Mouse (Mus musculus) limb, embryonic 13.5 days (tissue): ENCODE data around the gene Prtn3. TPM values are rescaled to one million over a fixed set of nuclear protein-coding genes. Genes with fewer than 3 reads are reported as not detected.
"Not testable (repeated sequence)": the region's sequence is repeated elsewhere in the genome, so short reads cannot be mapped to it uniquely, and the experiment has no call there.

Source experiments
- ATAC-seq: fragments of 200-750 bp; cut with Nextera tagmentation; 2 replicates; pipeline ENCODE4 v1.8.0; 2017; ENCODE audit warnings: low read depth, moderate number of reproducible peaks, moderate TSS enrichment; ENCODE audit not compliant: low FRiP score
- H3K27ac ChIP-seq: fragments of 300-500 bp; sonication (generic); 2 replicates; pipeline ENCODE4 v1.5.1; 2015; ENCODE audit warnings: inconsistent platforms, mild to moderate bottlenecking, moderate library complexity
- H3K27me3 ChIP-seq: fragments of 300-500 bp; sonication (generic); 2 replicates; pipeline ENCODE4 v1.6.1; 2015; ENCODE audit warnings: mild to moderate bottlenecking, inconsistent platforms
- H3K36me3 ChIP-seq: fragments of 300-500 bp; sonication (generic); 2 replicates; pipeline ENCODE4 v1.6.1; 2015; ENCODE audit warnings: inconsistent platforms, mild to moderate bottlenecking, moderate library complexity
- H3K4me1 ChIP-seq: fragments of 300-500 bp; sonication (generic); 2 replicates; pipeline ENCODE4 v1.6.1; 2015; ENCODE audit warnings: inconsistent platforms
- H3K4me2 ChIP-seq: fragments of 300-500 bp; sonication (generic); replicated peaks from 2 replicates; pipeline ENCODE4 v1.6.1; 2015; ENCODE audit warnings: inconsistent platforms, mild to moderate bottlenecking, moderate library complexity
- H3K4me3 ChIP-seq: fragments of 300-500 bp; sonication (generic); 2 replicates; pipeline ENCODE4 v1.5.1; 2015; ENCODE audit warnings: moderate library complexity, mild to moderate bottlenecking, inconsistent platforms
- H3K9ac ChIP-seq: fragments of 300-500 bp; sonication (generic); 2 replicates; pipeline ENCODE4 v1.6.1; 2015; ENCODE audit warnings: mild to moderate bottlenecking, inconsistent platforms
- H3K9me3 ChIP-seq: fragments of 300-500 bp; sonication (generic); 2 replicates; pipeline ENCODE4 v1.6.1; 2016; ENCODE audit warnings: inconsistent platforms
- WGBS: fragments of 180-500 bp; shearing (Covaris S2); methylation state at CpG from one replicate; pipeline ENCODE4 v1.1.7; 2015; 5-methylcytosine and 5-hydroxymethylcytosine counted together
- polyA plus RNA-seq: library from polyadenylated mRNA; unstranded; fragments of >200 nt; fragmentation: Nextera tagmentation; extraction: Ambion mirVana; gene quantifications from 2 replicates; pipeline ENCODE4 v1.2.1, GENCODE M21; 2015

The Prtn3 gene
- polyA plus RNA-seq, 1 experiment from 2014 or later, result 11.1 TPM

GRCm38 (mm10) chr10:79883297-79884084 lies 9.2 kb downstream of the Prtn3 start:
- 0 out of 2 replicates have a peak, but pooled peaks have one; percentile 16 for ATAC-seq
- WGBS, result 13% methylated on average over 22 of the region's 22 CpGs
- H3K27me3 ChIP-seq, result peaks cover 14% of the 10 kb centered on the region
- H3K4me1 ChIP-seq, result peaks cover 23% of the 10 kb centered on the region
- peak overlapping the region; percentile 14; the same call in 1 of the 2 replicates for H3K4me2 ChIP-seq
- 0 out of 2 replicates have a peak overlapping the region, but pooled peaks have one; percentile 8 for H3K4me3 ChIP-seq
- no peaks in the 10 kb centered on the region for H3K9me3 ChIP-seq
- no peaks in the 10 kb centered on the region for H3K36me3 ChIP-seq
- H3K27ac ChIP-seq, result no peak overlapping the region
- H3K9ac ChIP-seq, result no peak overlapping the region

GRCm38 (mm10) chr10:79884446-79884845 lies 10.2 kb downstream of the Prtn3 start:
- Histone ChIP-seq H3K27me3 (peaks cover 14% of the 10 kb centered on the region), H3K27ac (no peak overlapping the region), H3K9ac (no peak overlapping the region), H3K9me3 (no peaks in the 10 kb centered on the region), H3K4me2 (no peak overlapping the region), H3K4me3 (no peak overlapping the region), H3K4me1 (peaks cover 23% of the 10 kb centered on the region), H3K36me3 (no peaks in the 10 kb centered on the region)
- 75% methylated on average over 4 of the region's 4 CpGs for WGBS
- ATAC-seq, result no peak

GRCm38 (mm10) chr10:79884938-79885337 lies 10.7 kb downstream of the Prtn3 start:
- not testable (repeated sequence) for H3K4me3 ChIP-seq, ATAC-seq, H3K4me2 ChIP-seq, H3K36me3 ChIP-seq, H3K9me3 ChIP-seq, H3K27ac ChIP-seq, H3K9ac ChIP-seq
- WGBS, result 69% methylated on average over 3 of the region's 3 CpGs
- peaks cover 23% of the 10 kb centered on the region for H3K4me1 ChIP-seq
- H3K27me3 ChIP-seq, result peaks cover 14% of the 10 kb centered on the region

GRCm38 (mm10) chr10:79886054-79886453 lies 11.8 kb downstream of the Prtn3 start, which contains the start of gene Elane:
Gene Elane, plus strand, starts transcription at chr10:79886247.
- H3K9ac ChIP-seq, result no peak within 1 kb of the TSS
- WGBS, result 82% methylated on average over 6 of the region's 6 CpGs
- no peak for ATAC-seq
- peaks cover 14% of the 10 kb centered on the region for H3K27me3 ChIP-seq
- H3K9me3 ChIP-seq, result no peaks in the 10 kb centered on the region
- no peaks in the 10 kb centered on the region for H3K36me3 ChIP-seq
- H3K4me1 ChIP-seq, result peaks cover 19% of the 10 kb centered on the region
- no peak within 1 kb of the TSS for H3K4me2 ChIP-seq
- H3K27ac ChIP-seq, result no peak within 1 kb of the TSS
- H3K4me3 ChIP-seq, result no peak within 1 kb of the TSS

- Histone ChIP-seq H3K36me3 (no peaks in the 10 kb centered on the region), H3K9ac (no peak overlapping the region), H3K4me2 (no peak overlapping the region), H3K4me3 (no peak overlapping the region), H3K27ac (no peak overlapping the region), H3K9me3 (no peaks in the 10 kb centered on the region), H3K27me3 (peaks cover 11% of the 10 kb centered on the region), H3K4me1 (peaks cover 19% of the 10 kb centered on the region)
- ATAC-seq, result no peak
- 80% methylated on average over 8 of the region's 8 CpGs for WGBS
Observed at GRCm38 (mm10) chr10:79886611-79887010, 12.3 kb downstream of the Prtn3 start.

GRCm38 (mm10) chr10:79889386-79889785 lies 15.1 kb downstream of the Prtn3 start:
- H3K9ac ChIP-seq, result no peak overlapping the region
- no peak overlapping the region for H3K4me2 ChIP-seq
- no peaks in the 10 kb centered on the region for H3K4me1 ChIP-seq
- 63% methylated on average over 2 of the region's 2 CpGs for WGBS
- no peak for ATAC-seq
- H3K9me3 ChIP-seq, result no peaks in the 10 kb centered on the region
- no peak overlapping the region for H3K27ac ChIP-seq
- H3K4me3 ChIP-seq, result no peak overlapping the region
- no peaks in the 10 kb centered on the region for H3K27me3 ChIP-seq
- peaks cover 4% of the 10 kb centered on the region for H3K36me3 ChIP-seq

GRCm38 (mm10) chr10:79890670-79891069 lies 16.4 kb downstream of the Prtn3 start, which contains the start of gene Cfd:
Gene Cfd, plus strand, starts transcription at chr10:79890853.
- H3K27me3 ChIP-seq, result no peaks in the 10 kb centered on the region
- H3K4me1 ChIP-seq, result no peaks in the 10 kb centered on the region
- H3K9ac ChIP-seq, result no peak within 1 kb of the TSS; the same call in 1 of the 2 replicates
- no peak within 1 kb of the TSS for H3K27ac ChIP-seq
- no peak within 1 kb of the TSS for H3K4me3 ChIP-seq
- H3K9me3 ChIP-seq, result no peaks in the 10 kb centered on the region
- peaks cover 14% of the 10 kb centered on the region for H3K36me3 ChIP-seq
- no peak within 1 kb of the TSS for H3K4me2 ChIP-seq
- ATAC-seq, result no peak
- 38% methylated on average over 5 of the region's 5 CpGs for WGBS

GRCm38 (mm10) chr10:79892451-79893118 lies 18.3 kb downstream of the Prtn3 start:
- peaks cover 33% of the 10 kb centered on the region for H3K36me3 ChIP-seq
- not testable (repeated sequence) for H3K4me2 ChIP-seq, H3K27me3 ChIP-seq, H3K4me3 ChIP-seq, H3K4me1 ChIP-seq, H3K27ac ChIP-seq, H3K9me3 ChIP-seq
- peak; percentile 60; the same call in 1 of the 2 replicates for ATAC-seq
- H3K9ac ChIP-seq, result 0 out of 2 replicates have a peak overlapping the region, but pooled peaks have one; percentile 4
- 44% methylated on average over 22 of the region's 22 CpGs for WGBS

- peaks cover 69% of the 10 kb centered on the region for H3K36me3 ChIP-seq
- H3K4me3 ChIP-seq, result no peak overlapping the region
- no peak overlapping the region for H3K27ac ChIP-seq
- ATAC-seq, result no peak
- no peak overlapping the region for H3K4me2 ChIP-seq
- H3K9me3 ChIP-seq, result no peaks in the 10 kb centered on the region
- no peaks in the 10 kb centered on the region for H3K27me3 ChIP-seq
- WGBS, result 94% methylated on average over 16 of the region's 16 CpGs
- H3K4me1 ChIP-seq, result no peaks in the 10 kb centered on the region
- no peak overlapping the region for H3K9ac ChIP-seq
Observed at GRCm38 (mm10) chr10:79896306-79896705, 22.0 kb downstream of the Prtn3 start.

GRCm38 (mm10) chr10:79896814-79897213 lies 22.5 kb downstream of the Prtn3 start:
- Histone ChIP-seq H3K4me3 (no peak overlapping the region), H3K27me3 (no peaks in the 10 kb centered on the region), H3K36me3 (peaks cover 74% of the 10 kb centered on the region), H3K9ac (peak overlapping the region; percentile 31; the same call in 1 of the 2 replicates), H3K4me2 (no peak overlapping the region), H3K9me3 (no peaks in the 10 kb centered on the region), H3K4me1 (no peaks in the 10 kb centered on the region), H3K27ac (no peak overlapping the region)
- 85% methylated on average over 13 of the region's 13 CpGs for WGBS
- ATAC-seq, result no peak

GRCm38 (mm10) chr10:79897316-79898245 lies 23.3 kb downstream of the Prtn3 start:
- no peak overlapping the region for H3K4me3 ChIP-seq
- 57% methylated on average over 18 of the region's 20 CpGs for WGBS

More at GRCm38 (mm10) chr10:79897316-79898245, 23.3 kb downstream of the Prtn3 start:
- Histone ChIP-seq H3K27me3 (no peaks in the 10 kb centered on the region), H3K36me3 (peaks cover 81% of the 10 kb centered on the region), H3K9ac (no peak overlapping the region; the same call in 1 of the 2 replicates), H3K27ac (no peak overlapping the region), H3K4me1 (no peaks in the 10 kb centered on the region), H3K9me3 (no peaks in the 10 kb centered on the region), H3K4me2 (no peak overlapping the region)
- no peak for ATAC-seq
